Mouse (Mus musculus) ES-E14 (cell line): ENCODE results near the gene Glyatl3. TPM values are rescaled to one million over a fixed set of nuclear protein-coding genes. Genes with fewer than 3 reads are reported as not detected.

ENCODE experiments used
- DNase-seq: peaks from one replicate; pipeline ENCODE4 v3.0.0-alpha.2; 2013; ENCODE audit warnings: low read depth, low spot score
- H3K27ac ChIP-seq: 2 replicates; pipeline ENCODE4 v1.5.1; 2012; ENCODE audit warnings: low read depth, mild to moderate bottlenecking, low read length, moderate library complexity, mixed read lengths; ENCODE audit not compliant: poor library complexity, insufficient read depth, severe bottlenecking
- H3K36me3 ChIP-seq: 2 replicates; pipeline ENCODE4 v1.6.1; 2012; ENCODE audit warnings: mild to moderate bottlenecking, low read length, moderate library complexity, mixed read lengths; ENCODE audit not compliant: control insufficient read depth, poor library complexity, insufficient read depth, severe bottlenecking
- H3K4me1 ChIP-seq, 2 experiments: fragments of 150-350 bp in 1 of 2; sonication (generic) in 1 of 2; 2 replicates each; pipeline ENCODE4 v1.6.1; 2012; ENCODE audit warnings: low read length in 2 of 2, mild to moderate bottlenecking in 1 of 2, mixed read lengths in 1 of 2; ENCODE audit not compliant: control insufficient read depth in 2 of 2, insufficient read depth in 2 of 2, poor library complexity in 1 of 2
- H3K4me3 ChIP-seq, 2 experiments: fragments of 150-350 bp in 1 of 2; sonication (generic) in 1 of 2; 2 replicates each; pipeline ENCODE4 v1.5.1; 2012; ENCODE audit warnings: low read length in 2 of 2, low read depth in 1 of 2, mild to moderate bottlenecking in 1 of 2, mixed read lengths in 1 of 2; ENCODE audit not compliant: insufficient read depth in 1 of 2, poor library complexity in 1 of 2, severe bottlenecking in 1 of 2
- H3K9ac ChIP-seq: 2 replicates; pipeline ENCODE4 v1.6.1; 2012; ENCODE audit warnings: low read depth, mild to moderate bottlenecking, low read length, mixed read lengths; ENCODE audit not compliant: poor library complexity, insufficient read depth, severe bottlenecking
- H3K9me3 ChIP-seq: fragments of 150-350 bp; sonication (generic); 2 replicates; pipeline ENCODE4 v1.6.1; 2012; ENCODE audit warnings: low read depth, mild to moderate bottlenecking, low read length; ENCODE audit not compliant: control insufficient read depth, insufficient read depth
- CHD2 ChIP-seq: IDR thresholded peaks from 2 replicates; pipeline ENCODE4 v1.6.1; 2014; ENCODE audit warnings: mild to moderate bottlenecking, low read depth, low read length, inconsistent platforms
- HCFC1 ChIP-seq: IDR thresholded peaks from 2 replicates; pipeline ENCODE4 v1.6.1; 2012; ENCODE audit warnings: low read length, inconsistent platforms, borderline replicate concordance; ENCODE audit not compliant: insufficient read depth
- MAFK ChIP-seq: IDR thresholded peaks from 2 replicates; pipeline ENCODE4 v1.6.1; 2014; ENCODE audit warnings: mild to moderate bottlenecking, low read depth, low read length, inconsistent platforms; ENCODE audit not compliant: insufficient read depth
- ZC3H11A ChIP-seq: IDR thresholded peaks from 2 replicates; pipeline ENCODE4 v1.6.1; 2012; ENCODE audit warnings: low read depth, mild to moderate bottlenecking, inconsistent platforms, low read length, borderline replicate concordance
- ZNF384 ChIP-seq: IDR thresholded peaks from 2 replicates; pipeline ENCODE4 v1.6.1; 2012; ENCODE audit warnings: low read depth, low read length, inconsistent platforms
- in situ Hi-C, 2 experiments: fragments of 600-800 bp; cut with MboI; formaldehyde crosslinking; loops; one replicate each; pipeline ENCODE4 v1.15.1; 2025; ENCODE audit warnings: low sequenced_read_pairs in 2 of 2, inconsistent platforms in 1 of 2; ENCODE audit not compliant: unreplicated experiment in 2 of 2
- total RNA-seq: library from RNA; depleted of rRNA; stranded (reverse); fragments of 300-350 nt; gene quantifications from 2 replicates; pipeline ENCODE4 v1.2.3, GENCODE M21; 2012

The Glyatl3 gene
- total RNA-seq, 1 experiment, result not detected

- no peak for DNase-seq
- Histone ChIP-seq H3K27ac (no peak within 1 kb of the TSS), H3K36me3 (no peaks in the 10 kb centered on the region), H3K9ac (peak within 1 kb of the TSS; percentile 34), H3K9me3 (no peaks in the 10 kb centered on the region), H3K4me1 (no peaks in the 10 kb centered on the region; a peak in 1 of 4 replicates), H3K4me3 (peak within 1 kb of the TSS; percentile 70 to 78)
- in situ Hi-C loops, result no loop called here
- TF ChIP-seq MAFK, result no peak
- no peak for TF ChIP-seq CHD2
- TF ChIP-seq ZNF384, result no peak
- TF ChIP-seq HCFC1, result no peak
- no peak for TF ChIP-seq ZC3H11A
These were observed 34.0 kb downstream of the Glyatl3 start, which contains the start of gene 9130008F23Rik for GRCm38 (mm10) chr17:40879924-40880691. Gene 9130008F23Rik, minus strand, starts transcription at chr17:40880559.

GRCm38 (mm10) chr17:40879528-40879923 lies 34.6 kb downstream of the Glyatl3 start:
- no peaks in the 10 kb centered on the region for H3K36me3 ChIP-seq
- no peaks in the 10 kb centered on the region; a peak in 1 of 4 replicates for H3K4me1 ChIP-seq
- no peaks in the 10 kb centered on the region for H3K9me3 ChIP-seq
- in situ Hi-C loops, result no loop called here
- no peak overlapping the region for H3K27ac ChIP-seq
- TF ChIP-seq HCFC1 (no peak), ZC3H11A (no peak), MAFK (no peak), ZNF384 (no peak), CHD2 (no peak)
- no peak for DNase-seq
- H3K9ac ChIP-seq, result peak overlapping the region; percentile 34; the same call in 1 of the 2 replicates
- peak overlapping the region; percentile 70 to 78 for H3K4me3 ChIP-seq

- in situ Hi-C loops, result no loop called here
These were observed 36.4 kb downstream of the Glyatl3 start for GRCm38 (mm10) chr17:40877741-40878140.

GRCm38 (mm10) chr17:40875568-40875967 lies 38.6 kb downstream of the Glyatl3 start:
- in situ Hi-C loops, result no loop called here
- TF ChIP-seq ZNF384, result no peak
- no peak for TF ChIP-seq MAFK
- TF ChIP-seq HCFC1, result no peak
- TF ChIP-seq CHD2, result no peak
- TF ChIP-seq ZC3H11A, result no peak
- DNase-seq, result no peak

More at GRCm38 (mm10) chr17:40877741-40878140, 36.4 kb downstream of the Glyatl3 start:
- no peak for TF ChIP-seq HCFC1
- no peak for TF ChIP-seq CHD2
- no peak for TF ChIP-seq MAFK
- TF ChIP-seq ZC3H11A, result no peak
- no peak for TF ChIP-seq ZNF384
- Histone ChIP-seq H3K4me1 (no peaks in the 10 kb centered on the region; a peak in 1 of 4 replicates), H3K9me3 (no peaks in the 10 kb centered on the region), H3K27ac (no peak overlapping the region), H3K36me3 (no peaks in the 10 kb centered on the region), H3K4me3 (no peak overlapping the region), H3K9ac (no peak overlapping the region)
- no peak for DNase-seq

More at GRCm38 (mm10) chr17:40875568-40875967, 38.6 kb downstream of the Glyatl3 start:
- no peak overlapping the region for H3K27ac ChIP-seq
- no peak overlapping the region for H3K9ac ChIP-seq
- H3K4me3 ChIP-seq, result no peak overlapping the region
- no peaks in the 10 kb centered on the region; a peak in 1 of 4 replicates for H3K4me1 ChIP-seq
- no peaks in the 10 kb centered on the region for H3K9me3 ChIP-seq
- no peaks in the 10 kb centered on the region for H3K36me3 ChIP-seq
